Mouse (Mus musculus): ENCODE results near the gene F830045P16Rik. TPM values are rescaled to one million over a fixed set of nuclear protein-coding genes. Genes with fewer than 3 reads are reported as not detected.

Gene F830045P16Rik
- polyA plus RNA-seq, 1 experiment = 0.12 TPM

DNA sequence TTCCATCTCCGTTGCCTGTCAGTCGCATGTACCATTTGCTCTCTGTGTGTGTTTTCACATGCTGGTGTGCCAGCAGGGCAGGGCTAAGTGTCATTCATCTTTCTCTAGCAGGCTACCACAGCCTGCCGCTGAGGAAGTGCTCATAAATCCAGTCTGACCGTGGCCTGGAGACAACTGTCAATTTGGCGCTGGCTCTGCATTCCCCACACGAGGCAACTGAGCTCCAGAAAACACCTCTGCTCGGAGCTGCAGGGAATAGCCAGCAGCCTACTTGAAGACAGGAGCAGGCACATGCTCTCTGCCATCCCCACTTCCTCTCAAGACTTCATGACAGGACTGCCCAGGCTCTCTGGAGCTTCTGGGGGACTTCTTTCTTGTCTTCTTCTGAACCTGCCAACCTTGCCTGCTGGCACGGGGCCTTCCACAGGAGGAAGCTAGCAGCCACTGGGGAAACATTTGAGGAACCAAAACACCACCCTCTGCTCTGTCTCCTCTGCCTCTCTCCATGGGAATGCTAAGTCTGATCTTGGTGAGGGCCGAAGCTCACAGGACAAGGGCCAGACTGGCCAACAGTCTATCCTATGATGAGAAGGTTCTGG lies 13.2 kb upstream of the F830045P16Rik start:
- WGBS = 30% methylated on average over 9 of the region's 9 CpGs
- H3K4me1 ChIP-seq (replicated peaks; ENCODE audit: control insufficient read depth, insufficient read depth, low read length) = no peaks in the 10 kb centered on the region
- TF ChIP-seq CTCF (IDR thresholded peaks at IDR 0.05; ENCODE audit: borderline replicate concordance, control insufficient read depth, extremely low read depth, insufficient read depth, low read length, poor library complexity) (no peak), POLR2A (IDR thresholded peaks at IDR 0.05; ENCODE audit: control insufficient read depth, extremely low read depth, insufficient read depth, low read length, poor library complexity) (no peak)
- no peak for DNase-seq
- H3K36me3 ChIP-seq (ENCODE audit: control insufficient read depth, insufficient read depth, low read length) = no peaks in the 10 kb centered on the region
- H3K27ac ChIP-seq (ENCODE audit: control insufficient read depth, insufficient read depth, low read length) = no peak overlapping the region
- H3K27me3 ChIP-seq (ENCODE audit: control insufficient read depth, insufficient read depth, low read length) = no peaks in the 10 kb centered on the region
- H3K4me3 ChIP-seq (ENCODE audit: control insufficient read depth, insufficient read depth, low read length) = no peak overlapping the region

DNA sequence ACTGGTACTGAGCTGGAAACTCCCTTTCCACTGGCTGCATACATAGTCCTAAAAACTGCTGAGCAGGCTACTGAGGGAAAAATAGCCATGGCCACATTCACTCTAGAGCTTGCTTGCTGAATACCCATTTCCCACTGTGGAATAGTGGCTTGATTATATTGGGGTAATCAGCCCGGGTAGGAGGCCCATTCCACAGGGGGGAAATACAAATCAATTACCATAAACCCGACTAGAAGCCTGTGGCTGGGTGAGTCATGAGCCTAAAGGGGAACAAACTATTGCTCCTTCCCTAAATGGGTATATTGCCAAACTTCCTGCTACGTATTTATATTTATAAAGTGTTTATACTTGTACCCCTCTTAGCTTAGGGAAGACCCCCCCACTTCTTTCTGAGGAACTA lies 10.4 kb upstream of the F830045P16Rik start:
- Histone ChIP-seq H3K27ac (ENCODE audit: control insufficient read depth, insufficient read depth, low read length) (no peak overlapping the region), H3K36me3 (ENCODE audit: control insufficient read depth, insufficient read depth, low read length) (no peaks in the 10 kb centered on the region), H3K4me3 (ENCODE audit: control insufficient read depth, insufficient read depth, low read length) (no peak overlapping the region), H3K27me3 (ENCODE audit: control insufficient read depth, insufficient read depth, low read length) (no peaks in the 10 kb centered on the region), H3K4me1 (replicated peaks; ENCODE audit: control insufficient read depth, insufficient read depth, low read length) (no peaks in the 10 kb centered on the region)
- WGBS = 29% methylated on average over 3 of the region's 3 CpGs
- TF ChIP-seq POLR2A (IDR thresholded peaks at IDR 0.05; ENCODE audit: control insufficient read depth, extremely low read depth, insufficient read depth, low read length, poor library complexity) = no peak
- no peak for DNase-seq

DNA sequence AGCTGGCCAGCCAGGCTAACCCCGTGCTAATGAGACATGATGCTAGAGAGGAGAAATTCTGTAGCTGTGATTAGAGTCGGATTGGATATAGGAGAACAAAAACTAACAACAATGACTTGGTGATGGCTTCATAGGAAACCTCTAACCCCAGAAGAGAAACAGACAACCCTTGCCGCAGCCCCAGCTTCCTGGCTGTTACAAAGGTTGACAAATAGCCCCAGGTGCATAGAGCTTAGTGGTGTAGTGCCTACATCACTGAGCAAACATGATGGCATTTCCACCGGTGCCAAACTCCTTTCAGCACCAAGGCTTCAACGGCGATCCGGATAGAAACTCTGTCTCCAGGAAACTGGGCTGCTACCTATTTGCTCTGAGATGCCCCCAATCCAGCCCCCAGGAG lies 9.2 kb upstream of the F830045P16Rik start:
- H3K4me1 ChIP-seq (replicated peaks; ENCODE audit: control insufficient read depth, insufficient read depth, low read length) = no peaks in the 10 kb centered on the region
- TF ChIP-seq CTCF (IDR thresholded peaks at IDR 0.05; ENCODE audit: borderline replicate concordance, control insufficient read depth, extremely low read depth, insufficient read depth, low read length, poor library complexity) (no peak), POLR2A (IDR thresholded peaks at IDR 0.05; ENCODE audit: control insufficient read depth, extremely low read depth, insufficient read depth, low read length, poor library complexity) (no peak)
- no peak overlapping the region for H3K27ac ChIP-seq (ENCODE audit: control insufficient read depth, insufficient read depth, low read length)
- H3K36me3 ChIP-seq (ENCODE audit: control insufficient read depth, insufficient read depth, low read length) = no peaks in the 10 kb centered on the region
- no peak for DNase-seq
- no peak overlapping the region for H3K4me3 ChIP-seq (ENCODE audit: control insufficient read depth, insufficient read depth, low read length)
- H3K27me3 ChIP-seq (ENCODE audit: control insufficient read depth, insufficient read depth, low read length) = no peaks in the 10 kb centered on the region
- WGBS = 69% methylated on average over 7 of the region's 7 CpGs

DNA sequence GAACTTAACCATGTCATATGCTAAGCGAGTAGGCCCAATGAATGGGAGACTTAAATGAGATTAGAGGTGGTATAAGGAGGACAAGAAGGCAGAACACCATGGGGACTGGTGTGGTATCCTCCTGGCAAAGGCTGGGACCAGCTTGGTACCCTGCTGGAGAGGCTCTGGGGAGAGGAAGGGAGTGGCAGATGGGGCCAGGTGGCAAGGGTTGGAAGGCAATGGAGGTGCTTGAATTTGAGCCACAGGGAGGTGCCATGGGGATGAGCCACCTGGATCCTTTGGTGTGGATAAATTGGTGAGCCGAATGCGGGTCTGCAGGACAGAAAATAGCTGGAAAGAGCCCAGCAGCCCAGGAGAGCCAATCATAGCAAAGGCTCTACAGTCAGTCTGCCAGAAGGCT lies 8.5 kb upstream of the F830045P16Rik start:
- no peak overlapping the region for H3K4me3 ChIP-seq (ENCODE audit: control insufficient read depth, insufficient read depth, low read length)
- H3K27ac ChIP-seq (ENCODE audit: control insufficient read depth, insufficient read depth, low read length) = no peak overlapping the region
- TF ChIP-seq CTCF (IDR thresholded peaks at IDR 0.05; ENCODE audit: borderline replicate concordance, control insufficient read depth, extremely low read depth, insufficient read depth, low read length, poor library complexity) = no peak
- TF ChIP-seq POLR2A (IDR thresholded peaks at IDR 0.05; ENCODE audit: control insufficient read depth, extremely low read depth, insufficient read depth, low read length, poor library complexity) = no peak
- no peaks in the 10 kb centered on the region for H3K36me3 ChIP-seq (ENCODE audit: control insufficient read depth, insufficient read depth, low read length)
- H3K4me1 ChIP-seq (replicated peaks; ENCODE audit: control insufficient read depth, insufficient read depth, low read length) = no peaks in the 10 kb centered on the region
- WGBS = 86% methylated on average over 3 of the region's 3 CpGs
- H3K27me3 ChIP-seq (ENCODE audit: control insufficient read depth, insufficient read depth, low read length) = no peaks in the 10 kb centered on the region
- no peak for DNase-seq

DNA sequence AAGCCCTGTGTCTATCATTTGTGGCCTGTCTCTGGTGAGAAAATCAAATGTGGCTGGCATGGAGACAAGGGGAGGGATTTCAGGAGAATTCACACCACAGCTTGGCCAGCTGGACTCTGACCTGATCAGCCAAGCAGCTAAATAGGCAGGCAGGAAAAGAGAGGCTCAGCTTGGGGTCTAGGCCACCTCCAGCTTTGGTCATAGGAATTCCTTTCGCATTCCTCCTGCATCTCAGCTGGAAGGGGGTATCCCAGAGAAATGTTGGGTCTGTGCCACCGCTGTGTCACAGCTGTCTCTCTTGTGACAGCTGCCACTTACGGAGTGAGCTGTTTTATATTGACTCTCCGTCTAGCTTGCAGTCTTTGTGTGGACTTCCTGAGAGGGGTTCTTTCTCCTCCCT lies 8.0 kb upstream of the F830045P16Rik start:
- WGBS = 86% methylated on average over 4 of the region's 4 CpGs
- Histone ChIP-seq H3K27ac (ENCODE audit: control insufficient read depth, insufficient read depth, low read length) (no peak overlapping the region), H3K4me3 (ENCODE audit: control insufficient read depth, insufficient read depth, low read length) (no peak overlapping the region), H3K4me1 (replicated peaks; ENCODE audit: control insufficient read depth, insufficient read depth, low read length) (no peaks in the 10 kb centered on the region), H3K36me3 (ENCODE audit: control insufficient read depth, insufficient read depth, low read length) (no peaks in the 10 kb centered on the region), H3K27me3 (ENCODE audit: control insufficient read depth, insufficient read depth, low read length) (no peaks in the 10 kb centered on the region)
- TF ChIP-seq CTCF (IDR thresholded peaks at IDR 0.05; ENCODE audit: borderline replicate concordance, control insufficient read depth, extremely low read depth, insufficient read depth, low read length, poor library complexity) = no peak
- TF ChIP-seq POLR2A (IDR thresholded peaks at IDR 0.05; ENCODE audit: control insufficient read depth, extremely low read depth, insufficient read depth, low read length, poor library complexity) = no peak
- DNase-seq = no peak

DNA sequence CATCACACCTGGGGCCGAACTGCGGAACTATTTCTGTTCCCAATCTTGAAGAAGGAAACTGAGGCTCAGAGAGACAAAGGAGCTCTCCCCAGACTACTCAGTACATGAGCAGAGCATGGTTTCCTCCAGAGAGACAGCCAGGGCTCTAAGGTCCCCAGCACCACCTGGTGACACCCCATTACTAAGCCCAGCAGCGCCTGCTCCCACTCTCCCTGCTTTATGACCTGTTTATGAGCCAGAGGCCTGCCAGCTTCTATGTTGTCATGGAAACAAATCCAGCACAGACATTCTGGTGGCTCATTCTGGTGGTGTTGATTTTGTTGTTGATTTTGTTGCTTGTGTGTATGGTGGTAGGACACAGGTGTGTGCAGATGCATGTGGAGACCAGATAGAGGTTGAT lies 3.6 kb upstream of the F830045P16Rik start:
- Histone ChIP-seq H3K4me3 (ENCODE audit: control insufficient read depth, insufficient read depth, low read length) (no peak overlapping the region), H3K27me3 (ENCODE audit: control insufficient read depth, insufficient read depth, low read length) (no peaks in the 10 kb centered on the region), H3K27ac (ENCODE audit: control insufficient read depth, insufficient read depth, low read length) (no peak overlapping the region), H3K4me1 (replicated peaks; ENCODE audit: control insufficient read depth, insufficient read depth, low read length) (no peaks in the 10 kb centered on the region), H3K36me3 (ENCODE audit: control insufficient read depth, insufficient read depth, low read length) (no peaks in the 10 kb centered on the region)
- TF ChIP-seq CTCF (IDR thresholded peaks at IDR 0.05; ENCODE audit: borderline replicate concordance, control insufficient read depth, extremely low read depth, insufficient read depth, low read length, poor library complexity) = no peak
- WGBS = 93% methylated on average over 3 of the region's 3 CpGs
- DNase-seq = no peak

DNA sequence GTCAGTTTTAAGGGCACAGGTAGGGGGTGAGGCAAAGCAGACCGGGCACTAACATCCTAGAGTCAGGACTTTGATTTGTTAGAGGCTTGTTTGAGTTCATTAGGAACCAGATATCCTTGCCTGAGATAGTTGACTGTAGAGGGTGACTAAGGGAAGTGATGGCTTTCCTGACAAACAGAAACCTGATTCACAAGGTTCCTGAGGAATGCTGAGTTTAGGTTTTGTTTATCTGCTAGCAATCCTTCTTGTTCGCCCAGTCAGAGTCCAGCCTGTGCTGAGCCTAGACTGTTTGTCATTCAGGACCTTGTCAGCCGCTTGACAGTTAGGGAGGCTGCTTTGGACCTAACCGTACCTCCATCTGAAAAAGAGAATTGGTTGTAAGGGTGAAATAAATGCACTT lies 2.8 kb upstream of the F830045P16Rik start:
- Histone ChIP-seq H3K27me3 (ENCODE audit: control insufficient read depth, insufficient read depth, low read length) (no peaks in the 10 kb centered on the region), H3K4me3 (ENCODE audit: control insufficient read depth, insufficient read depth, low read length) (no peak overlapping the region), H3K36me3 (ENCODE audit: control insufficient read depth, insufficient read depth, low read length) (no peaks in the 10 kb centered on the region), H3K27ac (ENCODE audit: control insufficient read depth, insufficient read depth, low read length) (no peak overlapping the region), H3K4me1 (replicated peaks; ENCODE audit: control insufficient read depth, insufficient read depth, low read length) (no peaks in the 10 kb centered on the region)
- 79% methylated on average over 4 of the region's 4 CpGs for WGBS
- DNase-seq = no peak
- TF ChIP-seq POLR2A (IDR thresholded peaks at IDR 0.05; ENCODE audit: control insufficient read depth, extremely low read depth, insufficient read depth, low read length, poor library complexity) = no peak
- TF ChIP-seq CTCF (IDR thresholded peaks at IDR 0.05; ENCODE audit: borderline replicate concordance, control insufficient read depth, extremely low read depth, insufficient read depth, low read length, poor library complexity) = no peak

Data from thymus, adult 2 months (tissue).